Mouse (Mus musculus) lung, embryonic 16.5 days (tissue): ENCODE measurements around the gene Fzd9. TPM values are rescaled to one million over a fixed set of nuclear protein-coding genes. Genes with fewer than 3 reads are reported as not detected.
A peak's percentile ranks its signal among the peaks of the same experiment; 100 is the strongest.

Experiments
- ATAC-seq: fragments of 200-750 bp; cut with Nextera tagmentation; 2 replicates; pipeline ENCODE4 v1.8.0; 2017; ENCODE audit warnings: low read depth, mild to moderate bottlenecking, moderate library complexity
- H3K27ac ChIP-seq: fragments of 300-500 bp; sonication (generic); 2 replicates; pipeline ENCODE4 v1.5.1; 2014; ENCODE audit warnings: mild to moderate bottlenecking, control low read depth, low read length
- H3K27me3 ChIP-seq: fragments of 300-500 bp; sonication (generic); 2 replicates; pipeline ENCODE4 v1.6.1; 2014; ENCODE audit warnings: low read depth, low read length, mixed read lengths; ENCODE audit not compliant: control insufficient read depth, insufficient read depth
- H3K36me3 ChIP-seq: fragments of 300-500 bp; sonication (generic); 2 replicates; pipeline ENCODE4 v1.6.1; 2014; ENCODE audit warnings: low read length; ENCODE audit not compliant: control insufficient read depth, insufficient read depth
- H3K4me1 ChIP-seq: fragments of 300-500 bp; sonication (generic); replicated peaks from 2 replicates; pipeline ENCODE4 v1.6.1; 2014; ENCODE audit warnings: low read length, mixed read lengths; ENCODE audit not compliant: control insufficient read depth, insufficient read depth
- H3K4me2 ChIP-seq: fragments of 300-500 bp; sonication (generic); 2 replicates; pipeline ENCODE4 v1.6.1; 2014; ENCODE audit warnings: low read depth, low read length, control low read depth
- H3K4me3 ChIP-seq: fragments of 300-500 bp; sonication (generic); 2 replicates; pipeline ENCODE4 v1.5.1; 2014; ENCODE audit warnings: mild to moderate bottlenecking, low read length, control low read depth
- H3K9ac ChIP-seq: fragments of 300-500 bp; sonication (generic); 2 replicates; pipeline ENCODE4 v1.6.1; 2014; ENCODE audit warnings: low read length, control low read depth
- H3K9me3 ChIP-seq: fragments of 300-500 bp; sonication (generic); 2 replicates; pipeline ENCODE4 v1.6.1; 2016; ENCODE audit warnings: low read length; ENCODE audit not compliant: control insufficient read depth
- WGBS: fragments of 180-500 bp; shearing (Covaris S2); extraction: QIAGEN DNeasy Blood & Tissue Kit; methylation state at CpG from one replicate; pipeline ENCODE4 v1.1.7; 2014; 5-methylcytosine and 5-hydroxymethylcytosine counted together
- polyA plus RNA-seq: library from polyadenylated mRNA; unstranded; fragments of >200 nt; fragmentation: Nextera tagmentation; extraction: Ambion mirVana; gene quantifications from 2 replicates; pipeline ENCODE4 v1.2.1, GENCODE M21; 2015

Fzd9 gene
- polyA plus RNA-seq = 1.1 TPM in 2 replicates

- 0% methylated on average over 42 of the region's 51 CpGs for WGBS
- H3K27me3 ChIP-seq = peaks cover 18% of the 10 kb centered on the region
- H3K4me2 ChIP-seq = peak within 1 kb of the TSS; percentile 99
- peak; percentile 95 for ATAC-seq
- H3K4me1 ChIP-seq = peaks cover 17% of the 10 kb centered on the region
- H3K36me3 ChIP-seq = peaks cover 6% of the 10 kb centered on the region
- peak within 1 kb of the TSS; percentile 62 for H3K4me3 ChIP-seq
- peak within 1 kb of the TSS; percentile 62 for H3K9ac ChIP-seq
- no peaks in the 10 kb centered on the region; the same call in 1 of the 2 replicates for H3K9me3 ChIP-seq
- no peak within 1 kb of the TSS for H3K27ac ChIP-seq
These were observed at the start of gene Fzd9 for GRCm38 (mm10) chr5:135251079-135251454. TSS of gene Fzd9 (minus strand) at chr5:135251230.

- H3K9ac ChIP-seq = no peak overlapping the region
- WGBS = 77% methylated on average over 2 of the region's 2 CpGs
- no peak for ATAC-seq
- H3K36me3 ChIP-seq = no peaks in the 10 kb centered on the region
- H3K4me2 ChIP-seq = no peak overlapping the region
- no peak overlapping the region for H3K27ac ChIP-seq
- no peaks in the 10 kb centered on the region for H3K4me1 ChIP-seq
- H3K4me3 ChIP-seq = no peak overlapping the region
- H3K9me3 ChIP-seq = no peaks in the 10 kb centered on the region
- no peaks in the 10 kb centered on the region for H3K27me3 ChIP-seq
These were observed 41.0 kb upstream of the Fzd9 start for GRCm38 (mm10) chr5:135292001-135292400.

- WGBS = 56% methylated on average over 4 of the region's 4 CpGs
- no peaks in the 10 kb centered on the region for H3K4me1 ChIP-seq
- no peak overlapping the region for H3K9ac ChIP-seq
- H3K4me2 ChIP-seq = no peak overlapping the region
- no peak overlapping the region for H3K4me3 ChIP-seq
- H3K36me3 ChIP-seq = no peaks in the 10 kb centered on the region
- H3K27me3 ChIP-seq = no peaks in the 10 kb centered on the region
- ATAC-seq = no peak
- H3K9me3 ChIP-seq = no peaks in the 10 kb centered on the region
- no peak overlapping the region for H3K27ac ChIP-seq
These were observed 40.2 kb upstream of the Fzd9 start for GRCm38 (mm10) chr5:135291193-135291592.

GRCm38 (mm10) chr5:135290703-135291102 is 39.7 kb upstream of the Fzd9 start:
- no peak overlapping the region for H3K27ac ChIP-seq
- H3K4me3 ChIP-seq = no peak overlapping the region
- H3K9me3 ChIP-seq = no peaks in the 10 kb centered on the region
- ATAC-seq = no peak
- H3K4me2 ChIP-seq = no peak overlapping the region
- no peak overlapping the region for H3K9ac ChIP-seq
- no peaks in the 10 kb centered on the region for H3K36me3 ChIP-seq
- H3K27me3 ChIP-seq = no peaks in the 10 kb centered on the region
- H3K4me1 ChIP-seq = no peaks in the 10 kb centered on the region
- WGBS = 74% methylated on average over 6 of the region's 6 CpGs

GRCm38 (mm10) chr5:135286926-135287325 is 35.9 kb upstream of the Fzd9 start:
- Histone ChIP-seq H3K4me1 (no peaks in the 10 kb centered on the region), H3K9ac (no peak overlapping the region), H3K36me3 (no peaks in the 10 kb centered on the region), H3K4me3 (no peak overlapping the region), H3K27me3 (no peaks in the 10 kb centered on the region), H3K27ac (no peak overlapping the region), H3K9me3 (no peaks in the 10 kb centered on the region), H3K4me2 (no peak overlapping the region)
- 75% methylated on average over 5 of the region's 5 CpGs for WGBS
- ATAC-seq = no peak

- Histone ChIP-seq H3K4me1 (no peaks in the 10 kb centered on the region), H3K4me3 (no peak overlapping the region), H3K4me2 (no peak overlapping the region), H3K27ac (no peak overlapping the region), H3K36me3 (no peaks in the 10 kb centered on the region), H3K27me3 (no peaks in the 10 kb centered on the region), H3K9ac (no peak overlapping the region), H3K9me3 (no peaks in the 10 kb centered on the region)
- ATAC-seq = peak; percentile 65; the same call in 1 of the 2 replicates
- under 1% methylated on average over 6 of the region's 6 CpGs for WGBS
These were observed 35.2 kb upstream of the Fzd9 start for GRCm38 (mm10) chr5:135286185-135286584.

GRCm38 (mm10) chr5:135285211-135285610 is 34.2 kb upstream of the Fzd9 start:
- WGBS = 64% methylated on average over 3 of the region's 3 CpGs
- H3K27ac ChIP-seq = no peak overlapping the region
- no peak for ATAC-seq
- no peak overlapping the region for H3K9ac ChIP-seq
- no peak overlapping the region for H3K4me2 ChIP-seq
- no peak overlapping the region for H3K4me3 ChIP-seq
- no peaks in the 10 kb centered on the region for H3K9me3 ChIP-seq
- H3K4me1 ChIP-seq = no peaks in the 10 kb centered on the region
- H3K27me3 ChIP-seq = no peaks in the 10 kb centered on the region
- H3K36me3 ChIP-seq = no peaks in the 10 kb centered on the region

- Histone ChIP-seq H3K9me3 (no peaks in the 10 kb centered on the region), H3K4me2 (no peak overlapping the region), H3K4me1 (no peaks in the 10 kb centered on the region), H3K9ac (no peak overlapping the region), H3K27ac (no peak overlapping the region), H3K27me3 (peaks cover 7% of the 10 kb centered on the region), H3K36me3 (no peaks in the 10 kb centered on the region), H3K4me3 (no peak overlapping the region)
- 62% methylated on average over 9 of the region's 9 CpGs for WGBS
- no peak for ATAC-seq
These were observed 29.2 kb upstream of the Fzd9 start for GRCm38 (mm10) chr5:135280226-135280625.

GRCm38 (mm10) chr5:135276597-135276996 is 25.6 kb upstream of the Fzd9 start:
- 5% methylated on average over 35 of the region's 36 CpGs for WGBS
- peak overlapping the region; percentile 34 for H3K4me2 ChIP-seq
- peak overlapping the region; percentile 13; the same call in 1 of the 2 replicates for H3K4me3 ChIP-seq
- peaks cover 7% of the 10 kb centered on the region for H3K27me3 ChIP-seq
- peaks cover 8% of the 10 kb centered on the region for H3K4me1 ChIP-seq
- no peaks in the 10 kb centered on the region for H3K36me3 ChIP-seq
- H3K27ac ChIP-seq = no peak overlapping the region
- no peak for ATAC-seq
- no peaks in the 10 kb centered on the region for H3K9me3 ChIP-seq
- H3K9ac ChIP-seq = peak overlapping the region; percentile 47; the same call in 1 of the 2 replicates
